Comparison of ENCODE assay signal across 9 mouse cellular contexts in genomic region chr3:89863716-89864509, GRCm38 (mm10). TPM values are rescaled to one million over a fixed set of nuclear protein-coding genes. Genes with fewer than 3 reads are reported as not detected.
DNase-seq lines count a peak whose midpoint lies in the region; ATAC-seq and TF ChIP-seq lines count a peak whose summit lies in the region.
"Had no signal": no experiment of that assay in that cellular context is flagged by ENCODE, and none has a peak within 500 bp of the region (broad histone marks: within the 10 kb centered on the region; RNA-seq: fewer than 3 reads in every experiment).

No protein-coding gene starts in this region.

- H3K4me3 ChIP-seq in left cerebral cortex, adult 2 months, result no peak overlapping the region
- H3K4me3 ChIP-seq: heart, embryonic 13.5 days had no signal

- DNase-seq in left cerebral cortex, adult 2 months (ENCODE audit: extremely low spot score in 1 of 2, low spot score in 2 of 2), result no peak
- no peak for DNase-seq in left cerebral cortex, postnatal 4 days
- peak; percentile 20 to 56 for DNase-seq in adrenal gland, postnatal 36 days
- DNase-seq in kidney, postnatal 36 days, result peak; percentile 52 to 73
- peak; percentile 86 for DNase-seq in thymus, postnatal 0 days (ENCODE audit: low spot score)
- DNase-seq in layer of hippocampus, postnatal 14 days (ENCODE audit: low spot score in 2 of 2), result no peak
- no peak for DNase-seq in cerebellum, postnatal 10 days

- H3K27ac ChIP-seq in left cerebral cortex, adult 2 months, result peak overlapping the region; percentile 45; the same call in 1 of the 2 replicates
- H3K27ac ChIP-seq: heart, embryonic 13.5 days had no signal

- peak; percentile 14 for TF ChIP-seq CTCF in left cerebral cortex, adult 2 months (IDR thresholded peaks at IDR 0.05)

- intact Hi-C loops in left cerebral cortex, adult 2 months (cut with DNase I), result no loop called here
- intact Hi-C loops in left cerebral cortex, postnatal 4 days (cut with DNase I), result no loop called here

- no peak for ATAC-seq in megakaryocyte-erythroid progenitor cell, adult 5-6 weeks (replicated peaks; ENCODE audit: low FRiP score, low TSS enrichment, poor library complexity, severe bottlenecking)

RNA-seq across cellular contexts. Expression of gene She, which starts 32.7 kb away (rescaled TPM):
- 1 to 10 TPM; 3.1 to 3.7 TPM for total RNA-seq in left cerebral cortex, adult 2 months (2021)
- 1 to 10 TPM; 3.0 to 3.4 TPM for total RNA-seq in left cerebral cortex, postnatal 4 days (2021)
- total RNA-seq in adrenal gland, postnatal 36 days (2021), result 1 to 10 TPM; 7.8 to 8.5 TPM
- 1.0 and 1.1 TPM in 2 replicates for polyA plus RNA-seq in thymus, postnatal 0 days (2015; fragmentation: Nextera tagmentation; extraction: Ambion mirVana)
- 1 to 10 TPM; 3.4 to 3.5 TPM for total RNA-seq in layer of hippocampus, postnatal 14 days (2021)
- total RNA-seq in megakaryocyte-erythroid progenitor cell, adult 5-6 weeks (2014; fragmentation: Nextera tagmentation), result not detected in 2 replicates
- total RNA-seq in megakaryocyte-erythroid progenitor cell, adult 5-6 weeks (2017), result not detected in 2 replicates

RNA-seq across cellular contexts. Expression of gene Il6ra, which starts 49.1 kb away (rescaled TPM):
- total RNA-seq in left cerebral cortex, adult 2 months (2021), result 1 to 10 TPM; 3.7 to 4.4 TPM
- total RNA-seq in left cerebral cortex, postnatal 4 days (2021), result 1 to 10 TPM; 1.8 to 1.9 TPM
- 10 to 100 TPM in 1 of 2 experiments, 1 to 10 TPM in 1; 7.4 to 12.9 TPM for total RNA-seq in adrenal gland, postnatal 36 days (2021)
- polyA plus RNA-seq in thymus, postnatal 0 days (2015; fragmentation: Nextera tagmentation; extraction: Ambion mirVana), result 4.1 and 4.2 TPM in 2 replicates
- 1 to 10 TPM; 5.0 to 6.1 TPM for total RNA-seq in layer of hippocampus, postnatal 14 days (2021)
- total RNA-seq in megakaryocyte-erythroid progenitor cell, adult 5-6 weeks (2014; fragmentation: Nextera tagmentation), result 0.27 TPM in 1 of 2 replicates, not detected in the other
- total RNA-seq in megakaryocyte-erythroid progenitor cell, adult 5-6 weeks (2017), result 0.80 TPM in 2 replicates

Comparison
In these comparisons a context has a peak if more than half of its experiments do, and no peak if none do; other contexts are left out.
1. DNase-seq: peak in adrenal gland, postnatal 36 days (2 of 2), kidney, postnatal 36 days (2 of 2) and thymus, postnatal 0 days (single experiment); none in left cerebral cortex, adult 2 months (0 of 2), left cerebral cortex, postnatal 4 days (single experiment), layer of hippocampus, postnatal 14 days (0 of 2) and cerebellum, postnatal 10 days (0 of 2).